Mouse (Mus musculus) gastrocnemius, postnatal 4 days (tissue): ENCODE results near the gene Crb1. TPM values are rescaled to one million over a fixed set of nuclear protein-coding genes. Genes with fewer than 3 reads are reported as not detected.

ENCODE experiments used
- total RNA-seq, 2 experiments: library from RNA; stranded (reverse); gene quantifications; 2 replicates each; pipeline ENCODE4 v1.2.3; 2021

The Crb1 gene
- total RNA-seq, 2 experiments from 2014 or later: not detected

Other genes with a start within 250 kb of the Crb1 start
- gene Zbtb41, start 45.2 kb upstream of the Crb1 start, total RNA-seq: 10 to 100 TPM; 20.6 to 23.2 TPM
- 10 to 100 TPM; 12.3 to 13.9 TPM for gene Aspm, start 77.7 kb upstream of the Crb1 start, total RNA-seq
- under 1 TPM in 1 of 2 experiments, not detected in 1; 0.57 TPM for gene F13b, start 124.6 kb upstream of the Crb1 start, total RNA-seq
- not detected for gene Cfhr1, start 183.2 kb upstream of the Crb1 start, total RNA-seq